Mouse (Mus musculus) lung, embryonic 15.5 days (tissue): ENCODE measurements around the gene Mark1. TPM values are rescaled to one million over a fixed set of nuclear protein-coding genes. Genes with fewer than 3 reads are reported as not detected.
A peak's percentile ranks its signal among the peaks of the same experiment; 100 is the strongest.

ENCODE experiments used
- ATAC-seq: fragments of 200-750 bp; cut with Nextera tagmentation; 2 replicates; pipeline ENCODE4 v1.8.0; 2017; ENCODE audit warnings: moderate number of reproducible peaks, borderline replicate concordance; ENCODE audit not compliant: low FRiP score, low TSS enrichment; ENCODE audit errors: extremely low read depth
- H3K27ac ChIP-seq: fragments of 300-500 bp; sonication (generic); 2 replicates; pipeline ENCODE4 v1.5.1; 2015; ENCODE audit warnings: moderate library complexity, mild to moderate bottlenecking, inconsistent platforms
- H3K27me3 ChIP-seq: fragments of 300-500 bp; sonication (generic); 2 replicates; pipeline ENCODE4 v1.6.1; 2015; ENCODE audit warnings: inconsistent platforms
- H3K36me3 ChIP-seq: fragments of 300-500 bp; sonication (generic); 2 replicates; pipeline ENCODE4 v1.6.1; 2015; ENCODE audit warnings: inconsistent platforms
- H3K4me1 ChIP-seq: fragments of 300-500 bp; sonication (generic); 2 replicates; pipeline ENCODE4 v1.6.1; 2015; ENCODE audit warnings: inconsistent platforms
- H3K4me2 ChIP-seq: fragments of 300-500 bp; sonication (generic); 2 replicates; pipeline ENCODE4 v1.6.1; 2015; ENCODE audit warnings: inconsistent platforms, mild to moderate bottlenecking, moderate library complexity
- H3K4me3 ChIP-seq: fragments of 300-500 bp; sonication (generic); 2 replicates; pipeline ENCODE4 v1.5.1; 2015; ENCODE audit warnings: mild to moderate bottlenecking, inconsistent platforms
- H3K9ac ChIP-seq: fragments of 300-500 bp; sonication (generic); 2 replicates; pipeline ENCODE4 v1.6.1; 2015; ENCODE audit warnings: inconsistent platforms
- H3K9me3 ChIP-seq: fragments of 300-500 bp; sonication (generic); 2 replicates; pipeline ENCODE4 v1.6.1; 2016; ENCODE audit warnings: inconsistent platforms
- WGBS: fragments of 180-500 bp; shearing (Covaris S2); methylation state at CpG from one replicate; pipeline ENCODE4 v1.1.7; 2015; 5-methylcytosine and 5-hydroxymethylcytosine counted together
- polyA plus RNA-seq: library from polyadenylated mRNA; unstranded; fragments of >200 nt; fragmentation: Nextera tagmentation; extraction: Ambion mirVana; gene quantifications from 2 replicates; pipeline ENCODE4 v1.2.1, GENCODE M21; 2015

Mark1 gene
- polyA plus RNA-seq, 1 experiment from 2014 or later: 2.7 TPM

- peak; percentile 65 for ATAC-seq
- Histone ChIP-seq H3K27me3 (no peaks in the 10 kb centered on the region), H3K9me3 (no peaks in the 10 kb centered on the region), H3K4me2 (no peak overlapping the region), H3K36me3 (no peaks in the 10 kb centered on the region), H3K27ac (peak overlapping the region; percentile 81), H3K9ac (no peak overlapping the region), H3K4me1 (peaks cover 12% of the 10 kb centered on the region; the same call in 1 of the 2 replicates), H3K4me3 (no peak overlapping the region)
- WGBS: 33% methylated on average over 7 of the region's 7 CpGs
These were observed 135.0 kb downstream of the Mark1 start for GRCm38 (mm10) chr1:184864381-184864801.

DNA sequence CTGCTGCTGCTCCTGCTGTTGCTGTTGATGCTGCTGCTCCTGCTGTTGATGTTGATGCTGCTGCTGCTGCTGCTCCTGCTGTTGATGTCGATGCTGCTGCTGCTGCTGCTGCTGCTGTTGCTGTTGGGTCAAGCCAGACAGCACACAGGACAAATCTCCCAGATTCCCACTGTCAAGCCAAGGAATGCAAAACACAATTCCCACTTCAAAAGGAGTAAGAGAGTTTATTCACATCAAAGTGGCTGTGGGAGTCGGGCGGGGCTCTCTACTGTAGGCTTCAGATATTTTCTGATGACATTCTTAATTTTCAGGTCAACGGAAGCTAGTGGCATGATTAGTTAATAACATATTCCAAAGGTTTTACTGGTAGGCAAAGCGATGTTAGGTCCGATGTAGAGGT, 136.7 kb downstream of the Mark1 start:
- no peak overlapping the region for H3K4me2 ChIP-seq
- peaks cover 12% of the 10 kb centered on the region; the same call in 1 of the 2 replicates for H3K4me1 ChIP-seq
- no peak overlapping the region for H3K27ac ChIP-seq
- no peak overlapping the region for H3K4me3 ChIP-seq
- no peaks in the 10 kb centered on the region for H3K36me3 ChIP-seq
- no peaks in the 10 kb centered on the region for H3K27me3 ChIP-seq
- H3K9ac ChIP-seq: no peak overlapping the region
- ATAC-seq: no peak
- H3K9me3 ChIP-seq: no peaks in the 10 kb centered on the region
- 72% methylated on average over 6 of the region's 6 CpGs for WGBS

GRCm38 (mm10) chr1:184861551-184861950, 137.8 kb downstream of the Mark1 start:
- no peak overlapping the region for H3K4me3 ChIP-seq
- peaks cover 12% of the 10 kb centered on the region; the same call in 1 of the 2 replicates for H3K4me1 ChIP-seq
- no peaks in the 10 kb centered on the region for H3K36me3 ChIP-seq
- no peak overlapping the region for H3K9ac ChIP-seq
- no peak overlapping the region for H3K4me2 ChIP-seq
- no peak for ATAC-seq
- H3K27ac ChIP-seq: no peak overlapping the region
- 41% methylated on average over 2 of the region's 2 CpGs for WGBS
- H3K9me3 ChIP-seq: no peaks in the 10 kb centered on the region
- no peaks in the 10 kb centered on the region for H3K27me3 ChIP-seq

DNA sequence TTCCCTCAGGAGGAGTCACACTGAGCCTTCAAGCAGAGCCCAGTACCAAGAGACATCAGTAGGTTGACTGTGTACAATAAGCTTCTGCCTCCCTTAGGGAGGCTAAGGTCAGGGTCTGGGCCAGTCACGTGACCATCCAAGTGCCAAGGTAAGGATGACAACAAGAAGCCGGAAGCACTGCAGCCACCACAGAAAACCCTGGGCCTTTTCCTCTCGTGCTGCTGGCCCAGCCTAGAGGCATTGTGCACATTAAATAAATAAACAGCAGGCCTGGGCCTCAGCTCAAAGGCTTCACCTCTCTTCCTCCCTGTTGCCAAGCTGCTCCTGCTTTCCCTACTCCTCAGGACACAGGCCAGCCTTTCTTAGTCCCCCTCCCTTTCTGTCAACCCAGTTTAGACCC, 139.1 kb downstream of the Mark1 start:
- Histone ChIP-seq H3K27ac (peak overlapping the region; percentile 67), H3K9ac (no peak overlapping the region), H3K36me3 (no peaks in the 10 kb centered on the region), H3K9me3 (no peaks in the 10 kb centered on the region), H3K27me3 (no peaks in the 10 kb centered on the region), H3K4me1 (peaks cover 12% of the 10 kb centered on the region; the same call in 1 of the 2 replicates), H3K4me2 (no peak overlapping the region), H3K4me3 (no peak overlapping the region)
- peak; percentile 63 for ATAC-seq
- 28% methylated on average over 3 of the region's 3 CpGs for WGBS

DNA sequence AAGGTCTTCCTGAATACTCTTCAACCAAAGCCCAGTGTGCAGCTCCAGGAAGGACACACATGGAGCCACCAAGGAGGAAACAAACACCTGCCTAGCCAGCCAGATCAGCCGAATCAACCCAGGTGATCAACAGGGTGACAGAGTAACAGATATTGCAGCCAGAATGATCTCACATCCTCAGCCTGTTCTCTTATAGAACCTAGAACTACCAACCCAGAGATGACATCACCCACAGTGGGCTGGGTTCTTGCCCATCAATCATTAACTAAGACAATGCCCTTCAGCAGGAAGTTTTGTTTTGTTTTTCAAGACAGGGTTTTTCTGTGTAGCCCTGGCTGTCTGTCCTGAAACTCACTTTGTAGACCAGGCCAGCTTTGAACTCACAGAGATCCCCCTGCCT, 141.1 kb downstream of the Mark1 start:
- ATAC-seq: no peak
- H3K27ac ChIP-seq: no peak overlapping the region
- H3K9me3 ChIP-seq: no peaks in the 10 kb centered on the region
- 79% methylated on average over 1 of the region's 1 CpGs for WGBS
- no peak overlapping the region for H3K4me3 ChIP-seq
- H3K9ac ChIP-seq: no peak overlapping the region
- H3K27me3 ChIP-seq: no peaks in the 10 kb centered on the region
- no peak overlapping the region for H3K4me2 ChIP-seq
- H3K36me3 ChIP-seq: no peaks in the 10 kb centered on the region
- peaks cover 18% of the 10 kb centered on the region for H3K4me1 ChIP-seq

DNA sequence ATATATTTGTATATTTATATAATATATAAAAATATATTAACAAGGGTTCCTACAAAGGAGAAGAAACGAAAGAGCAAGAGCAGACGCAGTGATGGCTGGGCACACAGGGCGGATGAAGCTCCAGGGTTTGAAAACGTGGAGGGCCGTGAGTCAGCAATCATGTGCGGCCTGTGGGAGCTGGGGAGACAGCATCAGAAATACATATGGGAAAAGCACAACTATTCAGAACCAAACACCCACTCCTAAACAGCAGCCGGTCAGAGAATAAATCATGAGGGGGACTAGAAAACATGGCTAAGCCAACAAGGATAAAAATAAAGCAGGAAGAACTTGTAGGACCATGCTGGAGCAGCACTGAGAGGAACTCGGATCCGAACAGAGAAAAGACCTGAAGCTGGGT, 142.2 kb downstream of the Mark1 start:
- Histone ChIP-seq H3K9me3 (no peaks in the 10 kb centered on the region), H3K4me3 (no peak overlapping the region), H3K36me3 (no peaks in the 10 kb centered on the region), H3K27ac (no peak overlapping the region), H3K9ac (no peak overlapping the region), H3K4me1 (peaks cover 19% of the 10 kb centered on the region), H3K27me3 (no peaks in the 10 kb centered on the region), H3K4me2 (no peak overlapping the region)
- ATAC-seq: no peak
- WGBS: 80% methylated on average over 9 of the region's 9 CpGs

DNA sequence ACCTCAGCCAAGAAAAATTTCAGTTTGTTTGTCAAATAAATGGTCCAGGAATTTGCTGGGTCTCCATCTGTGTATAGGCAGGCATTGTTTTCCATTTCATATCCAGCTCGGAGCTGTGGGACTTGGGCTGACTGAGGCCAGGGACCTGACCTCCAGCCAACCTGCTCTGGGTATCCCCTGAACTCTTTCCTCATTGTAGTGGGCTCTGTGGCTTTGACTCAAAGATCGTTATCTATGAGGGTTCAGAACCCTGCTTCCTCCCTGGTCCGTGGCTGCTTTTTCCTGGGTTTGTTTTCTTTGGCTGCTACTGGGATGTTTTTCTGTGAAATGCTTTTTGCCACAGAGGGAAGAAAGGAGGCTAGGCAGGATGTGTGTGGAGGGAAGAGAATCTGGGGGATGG, 145.4 kb downstream of the Mark1 start:
- peaks cover 16% of the 10 kb centered on the region for H3K4me1 ChIP-seq
- H3K9me3 ChIP-seq: no peaks in the 10 kb centered on the region
- ATAC-seq: no peak
- H3K9ac ChIP-seq: no peak overlapping the region
- no peaks in the 10 kb centered on the region; the same call in 1 of the 2 replicates for H3K27me3 ChIP-seq
- H3K27ac ChIP-seq: peak overlapping the region; percentile 79
- peak overlapping the region; percentile 47; the same call in 1 of the 2 replicates for H3K4me2 ChIP-seq
- WGBS: 25% methylated on average over 3 of the region's 3 CpGs
- no peak overlapping the region for H3K4me3 ChIP-seq
- no peaks in the 10 kb centered on the region for H3K36me3 ChIP-seq

- ATAC-seq: peak; percentile 46
- peak overlapping the region; percentile 79 for H3K27ac ChIP-seq
- 0 out of 2 replicates have a peak overlapping the region, but pooled peaks have one; percentile 10 for H3K4me3 ChIP-seq
- no peaks in the 10 kb centered on the region for H3K9me3 ChIP-seq
- peaks cover 16% of the 10 kb centered on the region for H3K4me1 ChIP-seq
- no peaks in the 10 kb centered on the region for H3K36me3 ChIP-seq
- no peaks in the 10 kb centered on the region; the same call in 1 of the 2 replicates for H3K27me3 ChIP-seq
- 9% methylated on average over 5 of the region's 5 CpGs for WGBS
- no peak overlapping the region for H3K9ac ChIP-seq
- peak overlapping the region; percentile 47 for H3K4me2 ChIP-seq
These were observed 146.0 kb downstream of the Mark1 start for GRCm38 (mm10) chr1:184853339-184853738.

DNA sequence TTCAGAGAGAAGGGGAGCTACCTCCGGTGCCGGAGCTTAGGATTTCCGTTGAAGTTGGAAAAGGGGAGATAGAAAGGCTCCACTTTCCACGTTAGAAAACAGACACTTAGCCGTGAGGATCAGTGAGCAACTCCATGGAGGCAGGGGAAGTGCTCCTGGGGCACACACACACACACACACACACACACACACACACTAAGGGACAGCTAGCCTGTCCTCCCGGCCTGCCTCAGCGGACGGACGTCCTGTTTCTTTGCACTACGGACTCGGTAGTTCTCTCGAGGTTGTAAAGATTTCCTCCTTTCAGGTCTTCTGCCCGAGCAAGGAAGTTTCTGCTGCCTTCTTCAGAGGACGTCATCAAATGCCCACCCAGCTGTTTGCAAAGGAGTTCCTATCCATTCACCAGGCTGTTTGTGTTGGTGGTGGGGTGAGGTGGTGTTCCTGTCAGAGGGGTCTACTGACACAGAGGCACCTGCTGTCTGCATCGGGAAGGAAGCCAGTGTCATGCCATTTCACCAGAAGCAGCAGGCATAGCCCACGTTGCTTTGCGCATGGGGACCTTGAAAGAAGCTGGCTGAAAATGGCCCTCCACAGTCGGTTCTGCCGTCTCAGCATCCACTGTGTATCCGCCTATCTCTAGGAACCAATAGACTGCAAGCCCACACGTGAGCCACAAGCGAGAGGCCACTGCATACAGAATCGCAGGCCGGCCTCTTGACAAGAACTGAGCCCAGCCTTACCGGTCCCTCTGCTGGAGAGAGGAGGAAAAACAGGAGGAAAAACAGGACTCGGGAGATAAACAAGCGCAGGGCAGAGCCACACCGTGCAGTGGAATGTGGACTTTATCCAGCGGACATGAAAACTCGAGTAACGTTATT, 147.4 kb downstream of the Mark1 start:
- H3K27ac ChIP-seq: peak overlapping the region; percentile 63
- no peaks in the 10 kb centered on the region for H3K36me3 ChIP-seq
- H3K4me1 ChIP-seq: peaks cover 16% of the 10 kb centered on the region
- H3K9me3 ChIP-seq: no peaks in the 10 kb centered on the region
- WGBS: 12% methylated on average over 31 of the region's 31 CpGs
- no peak overlapping the region for H3K9ac ChIP-seq
- H3K4me3 ChIP-seq: no peak overlapping the region
- peak overlapping the region; percentile 45 for H3K4me2 ChIP-seq
- H3K27me3 ChIP-seq: no peaks in the 10 kb centered on the region; the same call in none of the 2 replicates
- ATAC-seq: peak; percentile 71

GRCm38 (mm10) chr1:184851166-184851565, 148.2 kb downstream of the Mark1 start:
- 30% methylated on average over 7 of the region's 7 CpGs for WGBS
- Histone ChIP-seq H3K27ac (peak overlapping the region; percentile 63), H3K36me3 (no peaks in the 10 kb centered on the region), H3K4me1 (peaks cover 23% of the 10 kb centered on the region), H3K9me3 (no peaks in the 10 kb centered on the region), H3K27me3 (no peaks in the 10 kb centered on the region; the same call in none of the 2 replicates), H3K4me3 (no peak overlapping the region), H3K4me2 (peak overlapping the region; percentile 45; the same call in 1 of the 2 replicates), H3K9ac (no peak overlapping the region)
- no peak for ATAC-seq

GRCm38 (mm10) chr1:184846973-184847372, 152.4 kb downstream of the Mark1 start:
- Histone ChIP-seq H3K9me3 (no peaks in the 10 kb centered on the region), H3K27ac (no peak overlapping the region), H3K36me3 (no peaks in the 10 kb centered on the region), H3K4me3 (no peak overlapping the region), H3K27me3 (no peaks in the 10 kb centered on the region; the same call in none of the 2 replicates), H3K9ac (no peak overlapping the region), H3K4me2 (peak overlapping the region; percentile 83; the same call in 1 of the 2 replicates), H3K4me1 (peaks cover 22% of the 10 kb centered on the region)
- 48% methylated on average over 3 of the region's 3 CpGs for WGBS
- no peak for ATAC-seq
